Mouse (Mus musculus): Measurements from ENCODE around the gene P2rx2.
A peak's percentile ranks its signal among the peaks of the same experiment; 100 is the strongest.

P2rx2 gene

DNA sequence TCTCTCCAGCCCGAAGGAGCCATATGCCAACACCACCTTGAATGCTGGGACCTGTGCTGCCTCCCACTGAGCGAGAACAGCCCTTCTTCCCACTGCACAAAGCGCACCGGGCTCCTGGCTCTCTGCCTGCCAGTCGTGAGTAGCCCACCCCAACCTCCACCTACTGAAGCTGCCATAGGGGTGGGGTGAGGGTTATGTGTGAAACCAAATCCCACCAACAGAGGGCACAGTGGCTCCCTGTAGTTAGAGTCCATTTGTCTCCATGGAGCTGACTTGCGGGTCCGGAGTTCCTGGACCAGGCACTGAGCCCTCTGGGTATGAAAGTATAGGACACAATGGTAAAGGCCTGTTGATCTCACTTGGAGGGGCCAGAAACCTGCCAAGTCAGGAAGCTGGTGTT lies 11.7 kb upstream of the P2rx2 start:
- H3K4me3 ChIP-seq (replicated peaks; ENCODE audit: low read length), result peak overlapping the region; percentile 50
- H3K36me3 ChIP-seq (ENCODE audit: insufficient read depth, low read length), result no peaks in the 10 kb centered on the region
- H3K4me1 ChIP-seq (replicated peaks; ENCODE audit: low read depth, low read length), result peaks cover 37% of the 10 kb centered on the region
- TF ChIP-seq POU5F1 (IDR thresholded peaks at IDR 0.05; ENCODE audit: borderline replicate concordance, low read length) (no peak), CTCF (conservative IDR thresholded peaks at IDR 0.05; ENCODE audit: low read length) (peak; percentile 56)
- H3K27me3 ChIP-seq (ENCODE audit: insufficient read depth, low read length), result peaks cover 12% of the 10 kb centered on the region; the same call in 1 of the 2 replicates
- no peaks in the 10 kb centered on the region for H3K9me3 ChIP-seq (ENCODE audit: low read length)

DNA sequence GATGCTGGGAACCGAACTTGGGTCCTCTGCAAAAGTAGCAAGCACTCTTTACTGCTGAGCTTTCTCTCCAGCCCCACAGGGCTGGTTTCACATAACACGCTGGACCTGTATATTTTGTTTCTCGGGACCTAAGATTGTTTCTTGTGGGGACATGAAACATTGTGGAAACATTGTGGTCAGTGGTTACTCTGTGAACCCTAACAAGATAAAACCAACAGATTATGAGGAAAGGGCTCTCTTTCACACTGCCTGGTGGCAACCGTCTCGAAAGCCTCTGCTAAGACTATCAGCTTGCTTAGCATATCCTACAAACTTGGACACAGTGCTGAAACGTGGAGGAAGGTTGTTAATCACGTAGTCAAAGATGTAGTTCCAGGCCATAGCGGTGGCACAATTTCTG lies 4.0 kb upstream of the P2rx2 start:
- Histone ChIP-seq H3K27me3 (ENCODE audit: insufficient read depth, low read length) (peaks cover 25% of the 10 kb centered on the region), H3K9me3 (ENCODE audit: low read length) (no peaks in the 10 kb centered on the region), H3K4me3 (replicated peaks; ENCODE audit: low read length) (no peak overlapping the region), H3K36me3 (ENCODE audit: insufficient read depth, low read length) (peaks cover under 1% of the 10 kb centered on the region; the same call in 1 of the 2 replicates), H3K4me1 (replicated peaks; ENCODE audit: low read depth, low read length) (peaks cover 37% of the 10 kb centered on the region)
- no peak for TF ChIP-seq POU5F1 (IDR thresholded peaks at IDR 0.05; ENCODE audit: borderline replicate concordance, low read length)
- TF ChIP-seq NANOG (IDR thresholded peaks at IDR 0.05; ENCODE audit: borderline replicate concordance, low read length), result no peak
- TF ChIP-seq CTCF (conservative IDR thresholded peaks at IDR 0.05; ENCODE audit: low read length), result no peak

DNA sequence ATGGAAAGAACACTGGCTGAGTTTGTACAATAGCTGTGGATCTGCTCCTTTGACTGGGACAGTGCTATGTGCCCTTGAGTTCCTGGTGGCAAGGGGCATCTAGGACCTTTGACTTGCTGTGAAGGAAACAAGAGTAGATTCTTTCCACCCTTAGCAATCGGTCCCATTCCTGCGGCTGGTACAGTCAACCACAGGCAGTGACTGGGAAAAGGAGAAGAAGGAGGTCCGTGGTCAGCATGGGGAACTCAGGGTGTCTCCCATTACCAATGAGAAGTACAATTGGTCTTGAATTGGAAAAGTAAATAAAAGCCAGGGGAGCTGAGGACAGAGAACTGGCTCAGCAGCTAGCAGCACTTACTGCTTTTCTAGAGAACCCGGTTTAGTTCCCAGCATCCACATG lies 2.5 kb upstream of the P2rx2 start:
- no peaks in the 10 kb centered on the region for H3K9me3 ChIP-seq (ENCODE audit: low read length)
- peaks cover 40% of the 10 kb centered on the region for H3K4me1 ChIP-seq (replicated peaks; ENCODE audit: low read depth, low read length)
- peaks cover 15% of the 10 kb centered on the region for H3K36me3 ChIP-seq (ENCODE audit: insufficient read depth, low read length)
- H3K4me3 ChIP-seq (replicated peaks; ENCODE audit: low read length), result no peak overlapping the region
- TF ChIP-seq POU5F1 (IDR thresholded peaks at IDR 0.05; ENCODE audit: borderline replicate concordance, low read length) (no peak), CTCF (conservative IDR thresholded peaks at IDR 0.05; ENCODE audit: low read length) (no peak), NANOG (IDR thresholded peaks at IDR 0.05; ENCODE audit: borderline replicate concordance, low read length) (no peak)
- peaks cover 39% of the 10 kb centered on the region for H3K27me3 ChIP-seq (ENCODE audit: insufficient read depth, low read length)

DNA sequence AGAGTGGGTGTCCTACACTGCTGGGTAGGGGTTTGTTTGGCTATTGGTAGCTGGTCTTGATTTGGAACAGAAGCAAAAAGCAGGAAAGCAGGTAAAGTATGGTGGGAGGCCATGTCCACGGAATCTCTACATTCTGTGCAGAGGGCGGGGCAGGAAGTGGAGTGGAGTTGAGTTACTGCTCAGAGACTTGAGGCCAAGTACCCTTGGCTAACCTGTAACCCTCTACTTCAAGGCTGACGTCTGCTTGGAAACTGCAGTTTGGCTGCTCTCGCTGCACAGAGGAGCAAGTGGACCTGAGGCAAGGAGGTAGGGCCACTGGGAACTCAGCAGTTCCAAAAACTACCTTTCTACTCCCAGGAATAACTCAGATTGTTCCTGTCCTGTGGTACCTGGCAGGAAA lies 1.5 kb upstream of the P2rx2 start, which contains the start of gene Lrcol1:
Lrcol1 (plus strand) TSS at position 207 of the 400 bp plus-strand sequence.
- H3K4me3 ChIP-seq (replicated peaks; ENCODE audit: low read length), result 0 out of 2 replicates have a peak within 1 kb of the TSS, but pooled peaks have one; percentile 7
- TF ChIP-seq POU5F1 (IDR thresholded peaks at IDR 0.05; ENCODE audit: borderline replicate concordance, low read length), result no peak
- no peak for TF ChIP-seq CTCF (conservative IDR thresholded peaks at IDR 0.05; ENCODE audit: low read length)
- TF ChIP-seq NANOG (IDR thresholded peaks at IDR 0.05; ENCODE audit: borderline replicate concordance, low read length), result no peak
- peaks cover 39% of the 10 kb centered on the region for H3K27me3 ChIP-seq (ENCODE audit: insufficient read depth, low read length)
- H3K4me1 ChIP-seq (replicated peaks; ENCODE audit: low read depth, low read length), result peaks cover 38% of the 10 kb centered on the region
- H3K9me3 ChIP-seq (ENCODE audit: low read length), result no peaks in the 10 kb centered on the region
- peaks cover 25% of the 10 kb centered on the region for H3K36me3 ChIP-seq (ENCODE audit: insufficient read depth, low read length)

DNA sequence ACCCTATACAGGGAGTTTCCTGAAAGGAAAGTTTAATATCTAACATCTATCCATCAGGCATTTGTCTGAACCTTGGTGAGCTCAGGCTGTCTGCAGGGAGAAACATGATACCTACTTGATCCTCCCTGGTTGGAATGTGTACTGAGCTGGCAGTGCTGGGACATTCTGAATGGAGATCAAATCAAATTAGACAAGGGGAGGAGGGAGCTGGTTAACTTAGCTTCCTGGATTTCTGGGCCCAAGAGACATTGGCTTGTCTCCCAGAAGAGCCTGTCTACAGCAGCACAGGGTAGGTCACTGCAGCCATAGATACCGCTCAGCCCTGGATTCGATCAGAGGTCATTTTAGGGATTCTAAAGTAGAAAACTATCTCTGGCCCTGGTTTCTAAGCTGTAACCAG lies 4.2 kb downstream of the P2rx2 start:
- no peak for TF ChIP-seq NANOG (IDR thresholded peaks at IDR 0.05; ENCODE audit: borderline replicate concordance, low read length)
- no peak for TF ChIP-seq CTCF (conservative IDR thresholded peaks at IDR 0.05; ENCODE audit: low read length)
- no peak for TF ChIP-seq POU5F1 (IDR thresholded peaks at IDR 0.05; ENCODE audit: borderline replicate concordance, low read length)
- Histone ChIP-seq H3K9me3 (ENCODE audit: low read length) (no peaks in the 10 kb centered on the region), H3K4me1 (replicated peaks; ENCODE audit: low read depth, low read length) (peaks cover 20% of the 10 kb centered on the region), H3K4me3 (replicated peaks; ENCODE audit: low read length) (no peak overlapping the region), H3K27me3 (ENCODE audit: insufficient read depth, low read length) (peaks cover 29% of the 10 kb centered on the region), H3K36me3 (ENCODE audit: insufficient read depth, low read length) (peaks cover 83% of the 10 kb centered on the region)

DNA sequence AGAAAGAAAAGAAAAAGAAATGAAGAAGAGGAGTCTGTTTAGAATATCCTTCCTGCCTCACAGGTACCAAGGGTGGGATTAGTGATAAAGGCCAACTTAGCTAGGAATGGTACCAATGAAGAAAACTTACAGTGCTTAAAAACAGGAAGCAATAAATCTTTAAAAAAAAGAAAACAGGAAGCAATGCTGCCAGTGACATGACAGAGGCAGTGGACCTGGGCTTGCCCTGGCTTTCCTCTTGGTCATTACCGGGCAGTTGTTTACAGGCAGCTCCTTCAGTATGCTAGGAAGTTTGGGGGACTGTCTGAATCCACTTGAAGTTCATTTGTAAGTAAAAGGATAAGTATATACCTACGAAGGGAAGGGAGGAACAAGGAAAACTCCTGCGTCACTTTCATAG lies 12.5 kb downstream of the P2rx2 start:
- Histone ChIP-seq H3K4me1 (replicated peaks; ENCODE audit: low read depth, low read length) (no peaks in the 10 kb centered on the region), H3K36me3 (ENCODE audit: insufficient read depth, low read length) (peaks cover 94% of the 10 kb centered on the region), H3K9me3 (ENCODE audit: low read length) (no peaks in the 10 kb centered on the region), H3K4me3 (replicated peaks; ENCODE audit: low read length) (no peak overlapping the region), H3K27me3 (ENCODE audit: insufficient read depth, low read length) (no peaks in the 10 kb centered on the region)
- TF ChIP-seq CTCF (conservative IDR thresholded peaks at IDR 0.05; ENCODE audit: low read length) (no peak), NANOG (IDR thresholded peaks at IDR 0.05; ENCODE audit: borderline replicate concordance, low read length) (no peak), POU5F1 (IDR thresholded peaks at IDR 0.05; ENCODE audit: borderline replicate concordance, low read length) (no peak)

DNA sequence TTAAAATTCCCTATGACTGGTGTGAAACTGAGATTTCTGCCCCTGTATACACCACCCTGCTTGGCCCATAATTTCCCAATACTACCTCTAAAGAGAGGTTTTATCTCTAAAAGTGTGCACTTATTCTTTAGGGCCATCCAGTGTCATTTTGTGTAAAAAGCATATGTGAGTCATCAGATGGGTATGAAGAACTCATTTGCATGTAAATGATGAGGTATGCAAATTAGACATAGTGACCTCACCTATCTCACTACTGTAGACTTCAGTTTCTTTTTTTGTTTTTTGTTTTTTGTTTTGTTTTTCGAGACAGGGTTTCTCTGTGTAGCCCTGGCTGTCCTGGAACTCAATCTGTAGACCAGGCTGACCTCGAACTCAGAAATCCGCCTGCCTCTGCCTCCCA lies 29.9 kb downstream of the P2rx2 start:
- peaks cover 96% of the 10 kb centered on the region for H3K36me3 ChIP-seq (ENCODE audit: insufficient read depth, low read length)
- no peaks in the 10 kb centered on the region for H3K27me3 ChIP-seq (ENCODE audit: insufficient read depth, low read length)
- TF ChIP-seq CTCF (conservative IDR thresholded peaks at IDR 0.05; ENCODE audit: low read length) (no peak), NANOG (IDR thresholded peaks at IDR 0.05; ENCODE audit: borderline replicate concordance, low read length) (no peak), POU5F1 (IDR thresholded peaks at IDR 0.05; ENCODE audit: borderline replicate concordance, low read length) (no peak)
- H3K9me3 ChIP-seq (ENCODE audit: low read length), result no peaks in the 10 kb centered on the region
- H3K4me3 ChIP-seq (replicated peaks; ENCODE audit: low read length), result no peak overlapping the region
- peaks cover 5% of the 10 kb centered on the region; the same call in 1 of the 2 replicates for H3K4me1 ChIP-seq (replicated peaks; ENCODE audit: low read depth, low read length)

DNA sequence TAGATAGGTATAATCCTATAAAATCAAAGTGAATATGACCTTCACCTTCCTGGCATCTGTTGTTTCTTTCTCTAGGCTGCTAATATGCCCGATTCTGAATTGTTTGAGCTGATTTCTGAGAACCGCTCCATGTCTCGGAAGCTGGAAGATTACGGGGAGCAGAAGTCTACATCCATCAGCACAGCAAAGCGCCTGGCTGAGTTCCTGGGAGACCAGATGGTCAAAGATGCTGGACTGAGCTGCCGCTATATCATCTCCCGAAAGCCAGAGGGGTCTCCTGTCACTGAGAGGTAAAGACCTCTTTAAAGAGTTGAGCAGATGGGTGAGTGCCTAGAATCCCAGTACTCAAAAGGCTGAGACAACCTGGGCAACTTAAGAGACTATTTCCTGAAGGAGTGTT lies 34.2 kb downstream of the P2rx2 start:
- Histone ChIP-seq H3K27me3 (ENCODE audit: insufficient read depth, low read length) (no peaks in the 10 kb centered on the region), H3K4me1 (replicated peaks; ENCODE audit: low read depth, low read length) (peaks cover 5% of the 10 kb centered on the region; the same call in 1 of the 2 replicates), H3K36me3 (ENCODE audit: insufficient read depth, low read length) (peaks cover 100% of the 10 kb centered on the region), H3K9me3 (ENCODE audit: low read length) (no peaks in the 10 kb centered on the region), H3K4me3 (replicated peaks; ENCODE audit: low read length) (no peak overlapping the region)
- TF ChIP-seq NANOG (IDR thresholded peaks at IDR 0.05; ENCODE audit: borderline replicate concordance, low read length) (no peak), CTCF (conservative IDR thresholded peaks at IDR 0.05; ENCODE audit: low read length) (no peak), POU5F1 (IDR thresholded peaks at IDR 0.05; ENCODE audit: borderline replicate concordance, low read length) (no peak)

DNA sequence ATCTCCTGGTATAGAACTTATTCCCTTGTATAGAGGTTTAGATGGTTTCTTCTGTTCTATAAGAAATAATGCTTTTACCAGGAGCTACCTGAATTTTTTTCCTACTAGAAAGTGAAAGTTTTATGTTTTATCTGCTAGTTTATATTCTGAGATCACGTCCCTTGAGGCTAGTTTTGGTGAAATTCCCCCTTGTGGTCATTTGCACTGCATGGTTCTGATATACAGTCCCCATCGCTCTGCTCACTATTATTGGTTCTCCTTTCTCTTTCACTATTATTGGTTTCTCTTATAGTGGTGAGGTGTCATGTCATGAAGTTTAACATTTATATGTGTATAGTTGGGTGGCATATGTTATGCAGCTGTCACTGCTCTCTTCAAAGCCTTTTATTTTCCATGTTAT lies 42.4 kb downstream of the P2rx2 start:
- Histone ChIP-seq H3K4me3 (replicated peaks; ENCODE audit: low read length) (no peak overlapping the region), H3K9me3 (ENCODE audit: low read length) (no peaks in the 10 kb centered on the region), H3K36me3 (ENCODE audit: insufficient read depth, low read length) (peaks cover 99% of the 10 kb centered on the region), H3K27me3 (ENCODE audit: insufficient read depth, low read length) (no peaks in the 10 kb centered on the region), H3K4me1 (replicated peaks; ENCODE audit: low read depth, low read length) (0 out of 2 replicates have a peak, but pooled peaks cover 4% of the 10 kb centered on the region)
- no peak for TF ChIP-seq CTCF (conservative IDR thresholded peaks at IDR 0.05; ENCODE audit: low read length)
- TF ChIP-seq NANOG (IDR thresholded peaks at IDR 0.05; ENCODE audit: borderline replicate concordance, low read length), result no peak
- no peak for TF ChIP-seq POU5F1 (IDR thresholded peaks at IDR 0.05; ENCODE audit: borderline replicate concordance, low read length)
